Mouse (Mus musculus) heart, embryonic 16.5 days (tissue): Measurements from ENCODE around the gene Wdr35. TPM values are rescaled to one million over a fixed set of nuclear protein-coding genes. Genes with fewer than 3 reads are reported as not detected.
"Not testable (repeated sequence)": the region's sequence is repeated elsewhere in the genome, so short reads cannot be mapped to it uniquely, and the experiment has no call there.

Experiments
- ATAC-seq: fragments of 200-750 bp; cut with Nextera tagmentation; replicated peaks from 2 replicates; pipeline ENCODE4 v1.8.0; 2017; ENCODE audit warnings: moderate number of reproducible peaks; ENCODE audit not compliant: insufficient read depth, low FRiP score; ENCODE audit errors: extremely low read depth
- H3K27ac ChIP-seq: fragments of 300-500 bp; sonication (generic); 2 replicates; pipeline ENCODE4 v1.5.1; 2014; ENCODE audit warnings: mild to moderate bottlenecking, low read length, control low read depth, moderate library complexity
- H3K27me3 ChIP-seq: fragments of 300-500 bp; sonication (generic); 2 replicates; pipeline ENCODE4 v1.6.1; 2014; ENCODE audit warnings: low read length, mixed read lengths; ENCODE audit not compliant: control insufficient read depth, insufficient read depth
- H3K36me3 ChIP-seq: fragments of 300-500 bp; sonication (generic); 2 replicates; pipeline ENCODE4 v1.6.1; 2014; ENCODE audit not compliant: control insufficient read depth, insufficient read depth
- H3K4me1 ChIP-seq: fragments of 300-500 bp; sonication (generic); 2 replicates; pipeline ENCODE4 v1.6.1; 2014; ENCODE audit warnings: low read length, mixed read lengths; ENCODE audit not compliant: control insufficient read depth, insufficient read depth
- H3K4me2 ChIP-seq: fragments of 300-500 bp; sonication (generic); 2 replicates; pipeline ENCODE4 v1.6.1; 2014; ENCODE audit warnings: low read depth, mild to moderate bottlenecking, control low read depth, low read length
- H3K4me3 ChIP-seq: fragments of 300-500 bp; sonication (generic); 2 replicates; pipeline ENCODE4 v1.5.1; 2014; ENCODE audit warnings: mild to moderate bottlenecking, control low read depth, low read length
- H3K9ac ChIP-seq: fragments of 300-500 bp; sonication (generic); 2 replicates; pipeline ENCODE4 v1.6.1; 2014; ENCODE audit warnings: low read length, control low read depth
- H3K9me3 ChIP-seq: fragments of 300-500 bp; sonication (generic); replicated peaks from 2 replicates; pipeline ENCODE4 v1.6.1; 2016; ENCODE audit warnings: low read length; ENCODE audit not compliant: control insufficient read depth
- WGBS: fragments of 180-500 bp; shearing (Covaris S2); extraction: QIAGEN DNeasy Blood & Tissue Kit; methylation state at CpG from one replicate; pipeline ENCODE4 v1.1.7; 2014; 5-methylcytosine and 5-hydroxymethylcytosine counted together
- polyA plus RNA-seq: library from polyadenylated mRNA; unstranded; fragments of >200 nt; fragmentation: Nextera tagmentation; extraction: Ambion mirVana; gene quantifications from 2 replicates; pipeline ENCODE4 v1.2.1, GENCODE M21; 2015

Wdr35 gene
- polyA plus RNA-seq, 1 experiment from 2014 or later: 14.7 TPM

GRCm38 (mm10) chr12:9020986-9021385 is 47.3 kb downstream of the Wdr35 start:
- no peak overlapping the region for H3K9ac ChIP-seq
- H3K4me2 ChIP-seq: no peak overlapping the region
- H3K27me3 ChIP-seq: no peaks in the 10 kb centered on the region
- no peak for ATAC-seq
- no peaks in the 10 kb centered on the region for H3K36me3 ChIP-seq
- no peaks in the 10 kb centered on the region for H3K9me3 ChIP-seq
- WGBS: 58% methylated on average over 3 of the region's 3 CpGs
- H3K4me3 ChIP-seq: no peak overlapping the region
- H3K27ac ChIP-seq: no peak overlapping the region
- H3K4me1 ChIP-seq: no peaks in the 10 kb centered on the region

DNA sequence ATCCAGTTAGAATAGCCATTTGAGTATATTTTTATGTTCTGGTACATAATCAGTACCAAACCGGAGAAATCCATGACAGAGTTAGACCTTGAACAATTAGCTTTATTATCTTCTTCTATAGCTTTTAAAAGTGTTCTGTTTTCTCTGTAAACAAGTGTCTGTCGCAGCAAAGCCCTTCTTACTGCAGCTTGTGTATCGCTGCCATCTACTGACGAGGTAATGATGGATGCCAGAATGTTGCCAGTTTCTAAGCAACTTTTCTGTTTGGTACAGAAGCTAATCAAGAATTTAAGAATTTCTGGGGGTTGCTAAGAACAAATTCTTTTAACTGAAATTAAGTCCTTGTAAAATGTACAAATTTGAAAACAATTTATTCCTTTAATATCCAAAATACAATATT is 49.3 kb downstream of the Wdr35 start:
- no peak overlapping the region for H3K9ac ChIP-seq
- no peaks in the 10 kb centered on the region for H3K9me3 ChIP-seq
- peaks cover under 1% of the 10 kb centered on the region; the same call in 1 of the 2 replicates for H3K36me3 ChIP-seq
- no peaks in the 10 kb centered on the region for H3K27me3 ChIP-seq
- WGBS: 46% methylated on average over 4 of the region's 4 CpGs
- no peak overlapping the region for H3K4me3 ChIP-seq
- H3K4me1 ChIP-seq: no peaks in the 10 kb centered on the region
- ATAC-seq: no peak
- H3K4me2 ChIP-seq: no peak overlapping the region
- H3K27ac ChIP-seq: no peak overlapping the region

DNA sequence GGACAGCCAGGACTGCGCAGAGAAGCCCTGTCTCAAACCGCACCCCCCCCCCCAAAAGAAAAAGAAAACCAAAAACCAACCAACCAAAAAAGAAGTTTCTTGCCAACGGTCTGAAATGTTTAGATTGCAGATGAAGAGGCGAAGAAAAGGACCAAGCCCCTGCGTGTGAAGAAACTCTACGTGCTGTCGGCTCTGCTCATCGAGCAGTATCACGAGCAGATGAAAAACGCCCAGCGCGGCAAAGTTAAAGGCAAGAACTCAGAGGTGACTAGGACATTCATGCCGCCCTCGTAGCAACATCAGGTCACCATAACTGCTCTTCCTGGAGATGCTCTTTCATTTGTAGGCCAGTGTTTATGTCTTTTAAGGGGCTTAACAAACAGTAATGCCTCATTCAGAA is 50.4 kb downstream of the Wdr35 start:
- Histone ChIP-seq H3K27ac (no peak overlapping the region), H3K27me3 (no peaks in the 10 kb centered on the region), H3K9ac (no peak overlapping the region; the same call in 1 of the 2 replicates), H3K9me3 (no peaks in the 10 kb centered on the region), H3K36me3 (peaks cover 3% of the 10 kb centered on the region; the same call in 1 of the 2 replicates), H3K4me1 (no peaks in the 10 kb centered on the region), H3K4me3 (no peak overlapping the region), H3K4me2 (no peak overlapping the region)
- ATAC-seq: no peak
- 89% methylated on average over 14 of the region's 14 CpGs for WGBS

- Histone ChIP-seq H3K4me1 (no peaks in the 10 kb centered on the region), H3K9me3 (no peaks in the 10 kb centered on the region), H3K27me3 (no peaks in the 10 kb centered on the region), H3K4me2 (no peak overlapping the region), H3K9ac (no peak overlapping the region; the same call in 1 of the 2 replicates), H3K4me3 (no peak overlapping the region), H3K36me3 (peaks cover 3% of the 10 kb centered on the region; the same call in 1 of the 2 replicates), H3K27ac (peak overlapping the region; percentile 35; the same call in 1 of the 2 replicates)
- no peak; the same call in 1 of the 2 replicates for ATAC-seq
- 41% methylated on average over 13 of the region's 13 CpGs for WGBS
Measured at GRCm38 (mm10) chr12:9024736-9025135, 51.0 kb downstream of the Wdr35 start.

- H3K27me3 ChIP-seq: no peaks in the 10 kb centered on the region
- no peak overlapping the region for H3K4me2 ChIP-seq
- peaks cover 3% of the 10 kb centered on the region; the same call in 1 of the 2 replicates for H3K36me3 ChIP-seq
- no peak for ATAC-seq
- H3K9me3 ChIP-seq: no peaks in the 10 kb centered on the region
- no peak overlapping the region for H3K27ac ChIP-seq
- peaks cover 3% of the 10 kb centered on the region; the same call in 1 of the 2 replicates for H3K4me1 ChIP-seq
- no peak overlapping the region for H3K9ac ChIP-seq
- no peak overlapping the region for H3K4me3 ChIP-seq
Measured at GRCm38 (mm10) chr12:9026843-9027242, 53.2 kb downstream of the Wdr35 start.

- not testable (repeated sequence) for H3K9ac ChIP-seq, H3K36me3 ChIP-seq, H3K27ac ChIP-seq, H3K4me3 ChIP-seq, H3K4me1 ChIP-seq, H3K4me2 ChIP-seq, H3K27me3 ChIP-seq, ATAC-seq, H3K9me3 ChIP-seq
- WGBS: 84% methylated on average over 7 of the region's 7 CpGs
Measured at GRCm38 (mm10) chr12:9028816-9029215, 55.1 kb downstream of the Wdr35 start.

DNA sequence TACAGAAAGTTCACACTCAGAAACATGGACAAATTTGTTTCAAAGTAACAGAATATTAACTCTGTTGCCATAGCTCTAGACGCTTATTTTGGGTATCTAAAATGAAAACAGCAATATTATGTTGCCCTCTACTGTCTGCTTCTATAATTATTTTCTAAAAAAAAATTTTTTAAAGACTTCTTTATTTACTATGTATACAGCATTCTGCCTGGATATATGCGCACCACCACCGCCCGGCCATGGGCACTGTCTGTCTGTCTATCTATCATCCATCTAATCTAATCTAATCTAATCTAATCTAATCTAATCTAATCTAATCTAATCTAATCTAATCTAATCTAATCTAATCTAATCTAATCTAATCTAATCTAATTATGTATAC is 55.8 kb downstream of the Wdr35 start:
- peak overlapping the region; percentile 90 for H3K9ac ChIP-seq
- peak overlapping the region; percentile 99 for H3K27ac ChIP-seq
- WGBS: 36% methylated on average over 4 of the region's 4 CpGs
- peaks cover 3% of the 10 kb centered on the region; the same call in 1 of the 2 replicates for H3K36me3 ChIP-seq
- peak; percentile 2; the same call in 1 of the 2 replicates for ATAC-seq
- no peaks in the 10 kb centered on the region for H3K27me3 ChIP-seq
- H3K4me3 ChIP-seq: peak overlapping the region; percentile 80
- no peaks in the 10 kb centered on the region for H3K9me3 ChIP-seq
- peak overlapping the region; percentile 93 for H3K4me2 ChIP-seq
- H3K4me1 ChIP-seq: peaks cover 7% of the 10 kb centered on the region

- Histone ChIP-seq H3K9me3 (no peaks in the 10 kb centered on the region), H3K9ac (peak within 1 kb of the TSS; percentile 90), H3K4me1 (peaks cover 10% of the 10 kb centered on the region), H3K4me3 (peak within 1 kb of the TSS; percentile 80), H3K27ac (peak within 1 kb of the TSS; percentile 99), H3K4me2 (peak within 1 kb of the TSS; percentile 93), H3K27me3 (no peaks in the 10 kb centered on the region), H3K36me3 (peaks cover 3% of the 10 kb centered on the region; the same call in 1 of the 2 replicates)
- ATAC-seq: peak; percentile 94
- under 1% methylated on average over 64 of the region's 69 CpGs for WGBS
Measured at GRCm38 (mm10) chr12:9029888-9030723, 56.4 kb downstream of the Wdr35 start, which contains the start of gene Ttc32. Gene Ttc32 (plus strand): TSS chr12:9029997.

GRCm38 (mm10) chr12:9031166-9031565 is 57.5 kb downstream of the Wdr35 start:
- peak overlapping the region; percentile 90 for H3K9ac ChIP-seq
- H3K27me3 ChIP-seq: no peaks in the 10 kb centered on the region
- H3K4me3 ChIP-seq: peak overlapping the region; percentile 80
- H3K9me3 ChIP-seq: no peaks in the 10 kb centered on the region
- H3K36me3 ChIP-seq: peaks cover 3% of the 10 kb centered on the region; the same call in 1 of the 2 replicates
- peaks cover 10% of the 10 kb centered on the region for H3K4me1 ChIP-seq
- peak overlapping the region; percentile 93 for H3K4me2 ChIP-seq
- no peak for ATAC-seq
- no peak overlapping the region; the same call in 1 of the 2 replicates for H3K27ac ChIP-seq
- WGBS: 68% methylated on average over 8 of the region's 8 CpGs
